Comparison of ENCODE assay signal across 14 mouse cellular contexts in genomic region chr7:101772687-101773086, GRCm38 (mm10). TPM values are rescaled to one million over a fixed set of nuclear protein-coding genes. Genes with fewer than 3 reads are reported as not detected.
DNase-seq lines count a peak whose midpoint lies in the region; ATAC-seq lines count a peak whose summit lies in the region.
"Had no signal": no experiment of that assay in that cellular context is flagged by ENCODE, and none has a peak within 500 bp of the region (broad histone marks: within the 10 kb centered on the region; RNA-seq: fewer than 3 reads in every experiment).

No protein-coding gene starts in this region.

- ATAC-seq in forebrain, embryonic 14.5 days: no peak
- ATAC-seq in hindbrain, embryonic 16.5 days: peak; percentile 70
- peak; percentile 62 for ATAC-seq in midbrain, embryonic 16.5 days
- no peak for ATAC-seq in monocyte, adult 5-6 weeks (replicated peaks; ENCODE audit: insufficient number of reproducible peaks, low FRiP score, low TSS enrichment, poor library complexity, severe bottlenecking)
- ATAC-seq: forebrain, embryonic 13.5 days had no signal

- H3K9me3 ChIP-seq in forebrain, embryonic 14.5 days (replicated peaks; ENCODE audit: control insufficient read depth, low read length): no peaks in the 10 kb centered on the region
- H3K9me3 ChIP-seq in forebrain, embryonic 10.5 days: no peaks in the 10 kb centered on the region
- no peaks in the 10 kb centered on the region for H3K9me3 ChIP-seq in hindbrain, embryonic 16.5 days (ENCODE audit: control insufficient read depth, low read length)
- no peaks in the 10 kb centered on the region for H3K9me3 ChIP-seq in midbrain, embryonic 16.5 days (replicated peaks; ENCODE audit: control insufficient read depth, low read length, poor library complexity, severe bottlenecking)
- H3K9me3 ChIP-seq: forebrain, embryonic 13.5 days; limb, embryonic 12.5 days had no signal

- WGBS in forebrain, embryonic 14.5 days: 30% methylated on average over 8 of the region's 8 CpGs
- WGBS in forebrain, embryonic 10.5 days: 55% methylated on average over 8 of the region's 8 CpGs
- WGBS in hindbrain, embryonic 16.5 days: 34% methylated on average over 8 of the region's 8 CpGs
- WGBS in midbrain, embryonic 16.5 days: 23% methylated on average over 8 of the region's 8 CpGs

- H3K4me3 ChIP-seq in forebrain, embryonic 14.5 days (ENCODE audit: low read depth, low read length): no peak overlapping the region
- no peak overlapping the region for H3K4me3 ChIP-seq in forebrain, embryonic 10.5 days
- H3K4me3 ChIP-seq in hindbrain, embryonic 16.5 days (ENCODE audit: low read length): no peak overlapping the region
- no peak overlapping the region for H3K4me3 ChIP-seq in midbrain, embryonic 16.5 days (ENCODE audit: low read depth, low read length)
- H3K4me3 ChIP-seq: forebrain, embryonic 13.5 days; heart, adult 2 months; limb, embryonic 12.5 days had no signal

- H3K27ac ChIP-seq in forebrain, embryonic 14.5 days (ENCODE audit: low read depth, low read length): no peak overlapping the region
- H3K27ac ChIP-seq in forebrain, embryonic 10.5 days: no peak overlapping the region
- H3K27ac ChIP-seq in hindbrain, embryonic 16.5 days (ENCODE audit: low read depth, low read length): no peak overlapping the region
- no peak overlapping the region for H3K27ac ChIP-seq in midbrain, embryonic 16.5 days (ENCODE audit: low read length)
- H3K27ac ChIP-seq: forebrain, embryonic 13.5 days; heart, adult 2 months; limb, embryonic 12.5 days had no signal

- no peaks in the 10 kb centered on the region for H3K27me3 ChIP-seq in forebrain, embryonic 14.5 days (replicated peaks; ENCODE audit: control insufficient read depth, insufficient read depth, low read length)
- no peaks in the 10 kb centered on the region for H3K27me3 ChIP-seq in forebrain, embryonic 10.5 days (ENCODE audit: poor library complexity, severe bottlenecking)
- H3K27me3 ChIP-seq in hindbrain, embryonic 16.5 days (replicated peaks; ENCODE audit: control insufficient read depth, insufficient read depth, low read length): no peaks in the 10 kb centered on the region
- no peaks in the 10 kb centered on the region for H3K27me3 ChIP-seq in midbrain, embryonic 16.5 days (ENCODE audit: control insufficient read depth, insufficient read depth, low read depth, low read length)
- H3K27me3 ChIP-seq: forebrain, embryonic 13.5 days; limb, embryonic 12.5 days had no signal

- 0 out of 2 replicates have a peak, but pooled peaks cover 2% of the 10 kb centered on the region for H3K4me1 ChIP-seq in forebrain, embryonic 14.5 days (ENCODE audit: control insufficient read depth, insufficient read depth, low read length)
- H3K4me1 ChIP-seq in forebrain, embryonic 10.5 days: peaks cover 38% of the 10 kb centered on the region
- peaks cover 4% of the 10 kb centered on the region for H3K4me1 ChIP-seq in hindbrain, embryonic 16.5 days (ENCODE audit: control insufficient read depth, insufficient read depth, low read depth, low read length)
- H3K4me1 ChIP-seq in midbrain, embryonic 16.5 days (ENCODE audit: control insufficient read depth, insufficient read depth, low read length): peaks cover 23% of the 10 kb centered on the region

- intact Hi-C loops in gastrocnemius, postnatal 36 days (cut with DNase I): no loop called here

- no peak overlapping the region for H3K9ac ChIP-seq in forebrain, embryonic 14.5 days (ENCODE audit: low read length)
- no peak overlapping the region for H3K9ac ChIP-seq in hindbrain, embryonic 16.5 days (ENCODE audit: low read depth, low read length)
- no peak overlapping the region for H3K9ac ChIP-seq in midbrain, embryonic 16.5 days (ENCODE audit: low read depth, low read length)
- H3K9ac ChIP-seq: forebrain, embryonic 13.5 days; limb, embryonic 12.5 days had no signal

- no peak overlapping the region for H3K4me2 ChIP-seq in forebrain, embryonic 14.5 days (ENCODE audit: low read length)
- H3K4me2 ChIP-seq in hindbrain, embryonic 16.5 days (ENCODE audit: low read length): no peak overlapping the region
- 0 out of 2 replicates have a peak overlapping the region, but pooled peaks have one; percentile 8 for H3K4me2 ChIP-seq in midbrain, embryonic 16.5 days (ENCODE audit: low read length)
- H3K4me2 ChIP-seq: forebrain, embryonic 13.5 days; limb, embryonic 12.5 days had no signal

- DNase-seq in forebrain, embryonic 14.5 days (ENCODE audit: low spot score): peak; percentile 56
- DNase-seq in forebrain, embryonic 10.5 days (ENCODE audit: extremely low spot score, low spot score): no peak
- peak; percentile 65 for DNase-seq in adrenal gland, postnatal 14 days
- DNase-seq in gastrocnemius, postnatal 36 days: no peak
- no peak for DNase-seq in thymus, adult 18-20 months
- DNase-seq: cerebellum, adult 8-10 months; heart, adult 2 months; kidney, adult 9 months; lung, postnatal 36 days had no signal

- H3K36me3 ChIP-seq in forebrain, embryonic 14.5 days (ENCODE audit: control insufficient read depth, insufficient read depth, low read length): peaks cover 4% of the 10 kb centered on the region; the same call in 1 of the 2 replicates
- H3K36me3 ChIP-seq in forebrain, embryonic 10.5 days (replicated peaks): peaks cover 15% of the 10 kb centered on the region
- H3K36me3 ChIP-seq in hindbrain, embryonic 16.5 days (ENCODE audit: control insufficient read depth, insufficient read depth, low read length): no peaks in the 10 kb centered on the region
- H3K36me3 ChIP-seq in midbrain, embryonic 16.5 days (ENCODE audit: control insufficient read depth, insufficient read depth, low read length): peaks cover 2% of the 10 kb centered on the region; the same call in 1 of the 2 replicates

RNA-seq across cellular contexts. Expression of gene Phox2a, which starts 45.4 kb away (rescaled TPM):
- not detected in 2 replicates for polyA plus RNA-seq in forebrain, embryonic 14.5 days (2014; fragmentation: Nextera tagmentation; extraction: Ambion mirVana)
- not detected in 2 replicates for polyA plus RNA-seq in forebrain, embryonic 10.5 days (2016; fragmentation: Nextera tagmentation; extraction: Ambion mirVana)
- total RNA-seq in adrenal gland, postnatal 14 days (2021): 25.7 and 30.6 TPM in 2 replicates
- 1.1 and 1.8 TPM in 2 replicates for polyA plus RNA-seq in hindbrain, embryonic 16.5 days (2015; fragmentation: Nextera tagmentation; extraction: Ambion mirVana)
- polyA plus RNA-seq in midbrain, embryonic 16.5 days (2015; fragmentation: Nextera tagmentation; extraction: Ambion mirVana): 0.21 TPM in 1 of 2 replicates, not detected in the other
- not detected in 3 replicates for total RNA-seq in monocyte, adult 5-6 weeks (2017)
- total RNA-seq in gastrocnemius, postnatal 36 days (2021): not detected

Comparison
In these comparisons a context has a peak if more than half of its experiments do, and no peak if none do; other contexts are left out.
1. DNase-seq: peak in forebrain, embryonic 14.5 days (single experiment) and adrenal gland, postnatal 14 days (single experiment); none in forebrain, embryonic 10.5 days (single experiment), gastrocnemius, postnatal 36 days (0 of 2) and thymus, adult 18-20 months (0 of 2).
2. ATAC-seq: peak in hindbrain, embryonic 16.5 days (single experiment) and midbrain, embryonic 16.5 days (single experiment); none in forebrain, embryonic 14.5 days (single experiment) and monocyte, adult 5-6 weeks (single experiment).